Mouse (Mus musculus): ENCODE results near the gene Cct4. TPM values are rescaled to one million over a fixed set of nuclear protein-coding genes. Genes with fewer than 3 reads are reported as not detected.

The Cct4 gene
- total RNA-seq (2023): 214 to 234 TPM (median 220 TPM) in 4 replicates

DNA sequence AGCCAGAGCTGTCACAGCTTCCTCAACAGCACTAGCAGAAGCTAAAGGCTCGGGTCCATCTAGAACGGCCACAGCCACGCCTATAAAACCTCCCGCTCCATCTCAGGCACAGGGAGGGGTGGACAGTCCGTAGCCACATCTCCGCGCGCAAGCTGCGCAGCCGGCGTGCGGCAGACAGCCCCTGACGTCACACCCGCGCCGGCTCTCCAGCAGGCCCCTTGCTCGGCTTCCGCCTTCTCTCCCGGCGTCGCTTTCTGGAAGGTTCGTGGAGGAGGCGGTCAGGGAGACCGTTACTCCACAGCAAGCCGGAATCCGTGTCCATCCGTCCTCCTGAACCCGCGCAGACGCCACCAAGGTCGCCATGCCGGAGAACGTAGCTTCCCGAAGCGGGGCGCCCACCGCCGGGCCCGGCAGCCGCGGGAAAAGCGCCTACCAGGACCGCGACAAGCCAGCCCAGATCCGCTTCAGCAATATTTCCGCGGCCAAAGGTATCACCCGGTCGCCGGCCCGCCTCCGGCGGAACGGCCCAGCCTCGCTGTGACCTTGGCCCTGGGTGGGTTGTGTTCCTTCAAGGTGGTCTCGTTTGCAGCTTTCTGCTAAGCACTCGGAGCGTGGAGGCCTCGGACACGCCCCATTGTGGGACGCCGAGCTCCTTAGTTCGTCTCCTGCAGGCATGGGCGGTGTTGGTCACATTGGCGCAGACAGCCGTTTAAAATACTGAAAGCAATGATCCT is at the start of gene Cct4:
TSS of gene Cct4 (plus strand) at position 127 of the 734 bp plus-strand sequence.

DNA sequence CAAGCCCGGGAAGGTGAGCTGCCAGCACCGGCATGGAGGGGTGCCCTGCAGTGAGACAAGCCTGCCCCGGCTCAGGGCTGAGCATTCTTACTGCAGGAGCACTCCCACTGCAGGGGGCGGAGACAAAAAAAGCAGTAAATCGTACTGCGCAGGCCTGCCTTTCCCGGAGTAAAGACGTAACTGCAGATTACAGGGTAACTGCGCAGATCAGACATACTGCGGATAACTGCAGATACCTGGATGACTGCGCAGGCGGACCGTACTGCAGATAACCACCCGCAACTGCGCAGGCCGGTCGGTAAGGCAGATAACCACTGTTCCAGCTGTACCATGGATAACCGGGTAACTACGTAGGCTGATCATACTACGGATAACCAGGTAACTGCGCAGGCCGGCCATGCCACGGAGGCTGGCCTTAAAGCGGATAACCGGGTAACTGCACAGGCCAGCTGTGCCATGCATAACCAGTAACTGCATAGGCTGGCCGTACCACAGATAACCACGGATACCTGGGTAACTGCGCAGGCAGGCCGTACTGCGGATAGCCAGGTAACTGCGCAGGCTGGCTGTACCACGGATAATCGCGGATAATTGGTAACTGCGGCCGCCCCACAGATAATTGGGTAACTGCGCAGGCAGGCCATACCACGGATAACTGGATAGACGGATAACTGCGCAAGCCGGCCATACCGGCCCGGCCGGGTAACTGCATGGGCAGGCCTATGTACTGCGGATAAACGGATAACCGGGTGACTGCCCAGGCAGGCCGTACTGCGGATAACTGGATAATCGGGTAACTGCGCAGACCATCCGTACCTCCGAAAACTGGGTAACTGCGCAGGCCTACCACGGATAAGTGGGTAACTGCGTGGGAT is 18.2 kb upstream of the Cct4 start, which contains the start of gene Zrsr1:
TSS of gene Zrsr1 (plus strand) at position 171 of the 875 bp plus-strand sequence.

DNA sequence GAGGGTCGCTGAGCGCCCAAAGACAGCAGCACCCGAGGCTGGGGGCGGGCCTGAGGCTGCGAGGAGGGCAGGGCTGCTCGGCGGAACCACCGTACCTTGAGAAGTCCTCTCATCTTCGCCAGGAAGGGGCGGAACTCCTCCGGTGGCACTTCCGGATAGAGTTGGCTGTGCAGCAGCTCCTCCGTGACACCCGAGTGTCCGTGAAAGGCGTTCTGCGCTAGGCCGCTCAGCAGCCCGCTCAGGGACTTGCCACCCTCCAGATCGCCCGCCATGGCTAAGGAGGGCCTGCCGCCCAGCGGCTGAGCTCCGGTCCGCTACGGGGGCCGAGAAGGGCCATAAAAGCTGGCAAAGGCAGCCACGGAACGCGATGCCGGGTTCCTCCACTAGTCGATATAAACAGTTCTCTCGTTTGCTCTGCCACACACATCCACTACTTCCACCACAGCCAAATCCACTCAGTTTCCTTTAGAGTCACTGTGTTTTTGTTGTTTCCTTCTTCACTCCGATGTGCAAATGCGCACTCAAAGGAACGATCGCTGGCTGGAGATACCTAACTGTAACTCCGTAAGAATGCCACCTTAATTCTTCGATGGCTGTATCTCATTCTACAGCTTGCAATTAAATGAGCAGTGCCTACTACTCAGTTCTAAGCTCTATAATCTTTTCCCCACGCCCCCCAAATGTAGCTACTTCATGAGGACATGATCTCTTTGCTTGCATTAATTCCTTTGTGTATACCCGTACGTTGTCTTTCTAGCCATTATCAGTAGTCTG is 8.1 kb upstream of the Cct4 start, which contains the start of the genes Gm28048 and Commd1:
TSS of gene Gm28048 (minus strand) at position 107 of the 774 bp plus-strand sequence.
TSS of gene Commd1 (minus strand) at position 399 of the 774 bp plus-strand sequence.

DNA sequence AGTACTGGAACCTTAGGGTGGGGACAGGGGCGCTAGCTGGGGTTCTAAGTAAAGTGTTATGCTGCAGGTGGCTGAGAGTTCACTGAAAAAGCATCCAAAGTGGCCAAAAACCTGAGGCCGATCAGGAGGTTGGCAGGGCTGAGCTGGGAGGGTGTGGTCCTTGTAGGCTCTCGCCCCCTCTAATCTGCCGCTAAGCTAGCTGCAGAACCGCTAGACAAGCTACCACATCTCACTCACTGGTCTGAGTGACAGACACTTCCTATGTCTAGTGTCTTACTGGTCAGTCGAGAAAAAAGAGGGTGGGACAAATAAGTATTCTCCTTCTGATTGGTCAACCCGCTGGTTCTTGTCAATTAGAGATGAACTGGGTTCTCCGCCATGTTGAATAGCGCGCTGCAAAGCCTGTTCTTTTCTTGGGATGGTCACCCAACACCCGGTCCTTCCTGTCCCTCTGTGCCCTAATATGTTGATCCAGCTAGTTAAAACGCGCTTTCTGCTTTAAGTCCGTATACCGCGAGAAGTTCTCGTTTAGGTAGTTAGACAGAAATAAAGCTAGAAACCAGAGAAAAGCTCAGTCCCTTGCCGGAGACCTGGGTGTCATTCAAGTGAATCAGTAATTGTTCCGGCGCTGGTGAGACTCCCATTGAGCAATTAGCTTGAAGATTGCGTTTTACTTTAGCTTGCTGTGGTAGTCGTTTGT is 17.3 kb downstream of the Cct4 start, which contains the start of gene Fam161a:
TSS of gene Fam161a (plus strand) at position 51 of the 700 bp plus-strand sequence.

Other genes with a start within 250 kb of the Cct4 start
- gene B3gnt2, start 129.6 kb upstream of the Cct4 start, total RNA-seq (2023): 52.9 to 74.1 TPM (median 64.5 TPM) in 4 replicates
- 37.3 to 48.5 TPM (median 42.0 TPM) in 4 replicates for gene Zrsr1, start 18.5 kb upstream of the Cct4 start, total RNA-seq (2023)
- gene Gm28048, start 8.4 kb upstream of the Cct4 start, total RNA-seq (2023): 43.6 to 48.4 TPM (median 44.3 TPM) in 4 replicates
- 34.9 to 46.7 TPM (median 41.6 TPM) in 4 replicates for gene Commd1, start 8.1 kb upstream of the Cct4 start, total RNA-seq (2023)
- 3.4 to 6.0 TPM (median 4.6 TPM) in 4 replicates for gene Fam161a, start 17.0 kb downstream of the Cct4 start, total RNA-seq (2023)

Measured in B cell, adult 62 days (primary cell).